Mouse (Mus musculus) retina, embryonic 14.5 days (tissue): ENCODE data around the gene Vwa5b1.

ENCODE experiments used
- DNase-seq: peaks from one replicate; pipeline ENCODE4 v3.0.0-alpha.2; 2015; ENCODE audit warnings: low spot score

Vwa5b1 gene

GRCm38 (mm10) chr4:138530011-138530410 is 105.7 kb downstream of the Vwa5b1 start:
- no peak for DNase-seq

- no peak for DNase-seq
Measured at GRCm38 (mm10) chr4:138525684-138526083, 110.0 kb downstream of the Vwa5b1 start.

- DNase-seq = no peak
Measured at GRCm38 (mm10) chr4:138524769-138525168, 110.9 kb downstream of the Vwa5b1 start.

GRCm38 (mm10) chr4:138523775-138524174 is 111.9 kb downstream of the Vwa5b1 start:
- DNase-seq = no peak

GRCm38 (mm10) chr4:138522296-138522695 is 113.4 kb downstream of the Vwa5b1 start:
- peak; percentile 22 for DNase-seq

GRCm38 (mm10) chr4:138517153-138517789 is 118.4 kb downstream of the Vwa5b1 start:
- DNase-seq = no peak

- no peak for DNase-seq
Measured at GRCm38 (mm10) chr4:138516448-138516847, 119.2 kb downstream of the Vwa5b1 start.
